Mouse (Mus musculus): Measurements from ENCODE around the gene Gm49337.
A peak's percentile ranks its signal among the peaks of the same experiment; 100 is the strongest.

Gm49337 gene

DNA sequence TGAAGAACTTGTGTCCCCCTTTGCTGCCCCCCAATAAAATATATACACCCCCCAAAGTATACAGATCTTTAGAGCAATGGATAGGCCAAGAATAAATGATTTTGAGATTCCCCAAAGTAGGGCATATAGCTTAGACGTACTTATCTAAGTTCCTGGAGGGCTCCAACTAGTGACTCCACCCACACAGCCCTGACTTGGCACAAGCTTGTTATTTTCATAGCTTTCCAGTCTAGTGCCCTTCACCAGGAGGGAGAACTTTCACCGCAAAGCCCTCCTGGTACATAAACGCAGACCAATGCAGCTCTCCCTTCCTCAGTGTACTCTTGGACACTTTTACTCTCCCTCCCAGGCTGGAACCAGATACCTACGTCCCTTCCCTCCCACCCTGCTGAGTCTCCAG is 11.0 kb upstream of the Gm49337 start:
- DNase-seq (ENCODE audit: low spot score in 2 of 2), result no peak

- no peak for DNase-seq (ENCODE audit: low spot score in 2 of 2)
Observed at GRCm38 (mm10) chr4:116164759-116165554, 8.2 kb upstream of the Gm49337 start.

- no peak for DNase-seq (ENCODE audit: low spot score in 2 of 2)
Observed at GRCm38 (mm10) chr4:116165708-116166407, 7.3 kb upstream of the Gm49337 start.

- DNase-seq (ENCODE audit: low spot score in 2 of 2), result no peak
Observed at GRCm38 (mm10) chr4:116167404-116167803, 5.8 kb upstream of the Gm49337 start, which contains the start of gene Tspan1. Gene Tspan1, minus strand, starts transcription at chr4:116167601.

- DNase-seq (ENCODE audit: low spot score in 2 of 2), result peak; percentile 44 to 57
Observed at GRCm38 (mm10) chr4:116168617-116169352, 4.4 kb upstream of the Gm49337 start.

GRCm38 (mm10) chr4:116169353-116169672 is 3.9 kb upstream of the Gm49337 start:
- no peak for DNase-seq (ENCODE audit: low spot score in 2 of 2)

DNA sequence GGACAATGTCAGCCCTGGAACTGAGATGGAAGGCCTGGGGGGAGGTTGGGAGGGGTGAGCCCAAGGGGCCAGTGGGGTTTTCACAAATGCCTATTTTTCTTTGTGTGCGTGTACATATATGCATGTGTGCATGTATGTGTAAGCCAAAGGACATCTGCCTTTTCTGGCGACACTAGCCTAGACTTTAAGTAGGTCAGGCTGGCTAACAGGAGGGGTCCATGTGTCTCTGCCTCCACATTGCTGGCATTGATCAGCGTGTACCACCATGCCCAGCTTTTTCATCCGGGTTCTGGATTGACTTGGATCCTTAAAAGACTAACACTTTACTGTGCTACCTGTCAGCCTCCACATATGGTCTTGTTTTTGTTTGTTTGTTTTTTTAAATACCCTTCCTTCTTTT is 568 bp downstream of the Gm49337 start:
- no peak for DNase-seq (ENCODE audit: low spot score in 2 of 2)

GRCm38 (mm10) chr4:116174466-116175116 is 1.4 kb downstream of the Gm49337 start:
- DNase-seq (ENCODE audit: low spot score in 2 of 2), result peak in 1 of 2 experiments; percentile 26

DNA sequence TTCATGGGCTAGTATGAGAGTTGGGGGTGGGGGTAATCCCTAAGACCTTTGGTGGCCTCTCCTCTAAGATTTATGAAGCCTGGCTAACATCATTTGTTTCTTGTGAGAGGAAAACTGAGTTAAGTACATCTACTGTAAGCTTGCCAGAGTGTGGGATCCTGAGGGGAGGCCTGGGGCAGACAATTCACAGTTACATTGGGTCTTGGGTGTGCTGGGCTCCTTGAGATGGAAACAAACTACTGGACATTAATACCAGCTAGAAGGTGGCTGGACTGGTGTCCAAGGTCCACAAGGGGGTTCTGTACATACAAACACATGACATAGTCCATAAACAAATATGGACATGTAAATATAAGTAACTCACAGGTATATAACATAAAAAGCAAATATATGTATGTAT is 2.0 kb downstream of the Gm49337 start:
- no peak for DNase-seq (ENCODE audit: low spot score in 2 of 2)

DNA sequence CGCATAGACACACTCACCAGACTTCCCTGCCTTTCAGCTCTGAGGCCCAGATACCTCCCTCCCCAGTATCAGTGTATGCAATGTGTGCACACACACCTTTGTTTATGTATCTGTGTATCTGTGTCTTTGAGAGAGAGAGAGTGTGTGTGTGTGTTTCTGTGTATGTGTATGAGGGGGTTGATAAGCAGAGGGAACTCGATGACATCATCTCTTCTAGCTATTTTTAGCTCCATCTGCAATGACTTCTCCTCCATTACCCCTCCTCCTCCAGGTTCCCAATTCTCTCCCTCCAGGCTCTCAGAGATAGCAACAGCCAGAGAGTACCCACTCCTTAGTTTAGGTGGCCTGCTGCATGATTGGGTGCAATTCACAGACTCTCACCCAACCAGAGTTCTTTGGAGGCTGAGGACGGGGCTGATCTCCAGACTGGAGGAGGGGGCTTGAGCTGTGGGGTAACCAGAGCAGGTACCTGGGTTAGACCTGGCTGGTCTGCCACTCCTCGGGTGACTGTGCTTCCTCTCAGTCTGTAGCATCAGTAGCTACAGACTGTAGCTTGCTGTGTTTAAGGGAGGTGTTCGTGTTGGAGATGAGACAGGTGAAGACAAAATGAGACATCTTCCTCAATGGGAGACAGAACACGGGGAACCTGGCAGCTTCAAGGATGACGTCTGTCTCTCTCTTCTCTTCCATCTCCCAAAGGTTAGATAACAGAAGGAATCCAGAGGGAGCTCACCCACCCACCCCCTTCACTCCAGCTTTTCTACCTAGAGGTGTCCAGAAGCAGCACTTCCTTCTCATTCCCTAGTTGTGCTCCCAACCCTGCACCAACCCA is 2.7 kb downstream of the Gm49337 start:
- DNase-seq (ENCODE audit: low spot score in 2 of 2), result no peak

GRCm38 (mm10) chr4:116176543-116176988 is 3.4 kb downstream of the Gm49337 start:
- peak; percentile 64 to 81 for DNase-seq (ENCODE audit: low spot score in 2 of 2)

DNA sequence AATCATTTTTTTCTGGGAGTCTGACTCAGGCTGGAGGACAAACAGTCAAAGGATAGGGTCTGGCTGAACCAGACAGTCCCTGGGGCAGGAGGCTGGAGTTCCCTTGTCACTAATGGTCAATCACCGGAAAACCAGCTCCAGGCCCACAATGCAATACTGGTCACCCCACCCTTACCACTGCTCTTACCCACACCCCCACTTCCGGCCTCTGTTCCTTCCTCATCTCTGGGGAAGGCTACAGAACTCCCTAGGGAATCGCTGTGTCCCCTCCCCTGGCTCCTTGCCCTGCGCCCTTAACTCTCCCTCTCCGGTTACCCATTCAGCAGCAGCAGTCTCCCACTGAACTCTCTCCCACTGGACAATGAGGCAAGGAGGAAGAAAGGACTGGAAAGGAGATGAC is 4.0 kb downstream of the Gm49337 start:
- DNase-seq (ENCODE audit: low spot score in 2 of 2), result peak; percentile 90 to 92

DNA sequence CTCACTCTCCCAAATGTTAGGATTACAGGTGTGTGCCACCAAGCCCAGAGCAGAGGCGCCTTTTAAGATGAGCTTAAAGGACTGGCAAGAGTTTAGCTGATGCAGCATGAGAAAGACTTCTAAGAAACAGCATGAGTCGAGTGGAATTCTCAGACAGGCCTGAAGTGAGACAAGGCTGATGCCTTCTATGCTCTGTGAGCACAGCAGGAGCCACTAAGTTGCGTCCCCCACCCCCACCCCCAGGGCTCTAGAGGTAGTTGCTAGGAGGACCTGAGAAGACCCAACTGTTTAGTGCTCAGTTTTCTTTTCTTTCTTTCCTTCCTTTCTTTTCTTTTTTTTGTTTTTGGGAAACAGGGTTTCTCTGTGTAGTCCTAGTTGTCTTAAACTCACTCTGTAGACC is 8.9 kb downstream of the Gm49337 start:
- DNase-seq (ENCODE audit: low spot score in 2 of 2), result no peak

DNA sequence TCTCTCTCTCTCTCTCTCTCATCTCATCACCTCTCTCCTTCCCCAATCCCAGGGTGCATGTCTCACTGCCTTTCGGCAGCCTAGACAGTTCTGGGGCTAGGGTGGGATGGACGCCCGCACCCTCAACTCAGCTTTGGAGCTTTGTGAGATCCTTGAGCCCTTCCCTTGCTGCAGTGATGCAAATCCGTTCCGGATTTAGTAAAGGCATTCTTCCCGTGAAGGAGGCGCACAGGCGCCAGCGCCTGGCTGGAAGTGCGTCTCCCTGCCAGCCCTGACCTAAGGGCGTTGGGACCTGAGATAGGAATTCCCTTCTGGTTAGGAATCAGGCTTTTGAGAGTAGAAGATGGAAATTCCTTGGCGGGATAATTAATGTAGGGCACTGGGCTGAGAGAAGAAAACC is 9.6 kb downstream of the Gm49337 start:
- DNase-seq (ENCODE audit: low spot score in 2 of 2), result peak; percentile 54 to 63

GRCm38 (mm10) chr4:116185083-116185482 is 11.9 kb downstream of the Gm49337 start:
- no peak for DNase-seq (ENCODE audit: low spot score in 2 of 2)

- peak; percentile 6 to 35 for DNase-seq (ENCODE audit: low spot score in 2 of 2)
Observed at GRCm38 (mm10) chr4:116192286-116192835, 19.2 kb downstream of the Gm49337 start.

GRCm38 (mm10) chr4:116193583-116194383 is 20.6 kb downstream of the Gm49337 start:
- DNase-seq (ENCODE audit: low spot score in 2 of 2), result no peak

DNA sequence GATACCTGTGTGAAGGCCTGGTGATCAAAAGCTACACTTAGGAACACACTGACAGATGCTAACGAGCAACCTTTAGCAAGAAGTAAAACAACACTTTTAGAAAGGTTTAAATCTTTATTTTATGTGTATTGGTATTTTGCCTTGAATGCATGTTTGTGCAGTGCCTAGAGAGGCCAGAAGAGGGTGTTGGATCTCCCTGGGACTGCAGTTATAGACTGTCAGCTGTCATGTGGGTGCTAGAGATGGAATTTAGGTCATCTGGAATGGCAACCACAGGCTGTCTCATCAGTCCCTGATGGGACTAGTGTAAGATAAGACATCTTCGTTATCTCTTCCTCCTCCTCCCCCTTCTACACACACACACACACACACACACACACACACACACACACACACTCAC is 25.2 kb downstream of the Gm49337 start:
- no peak for DNase-seq (ENCODE audit: low spot score in 2 of 2)

DNA sequence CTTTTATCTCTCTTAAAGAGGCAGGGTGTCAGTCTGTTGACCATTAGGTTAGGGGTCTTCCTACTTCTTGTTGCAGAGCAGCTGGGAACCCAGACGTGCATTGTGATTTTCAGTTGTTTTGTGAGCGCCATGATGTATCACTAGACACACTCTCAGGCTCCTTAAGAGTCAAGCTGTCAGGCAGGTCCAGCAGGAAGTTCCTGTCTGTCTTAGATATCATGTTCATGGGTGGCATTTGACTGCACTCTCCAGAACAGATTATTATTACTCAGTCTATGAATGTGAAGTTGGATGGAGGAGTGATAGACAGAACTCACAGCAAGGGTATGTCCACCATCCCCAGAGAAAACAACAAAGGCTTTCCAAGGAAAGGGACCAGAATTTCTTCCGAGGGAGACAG is 31.2 kb downstream of the Gm49337 start:
- DNase-seq (ENCODE audit: low spot score in 2 of 2), result no peak

DNA sequence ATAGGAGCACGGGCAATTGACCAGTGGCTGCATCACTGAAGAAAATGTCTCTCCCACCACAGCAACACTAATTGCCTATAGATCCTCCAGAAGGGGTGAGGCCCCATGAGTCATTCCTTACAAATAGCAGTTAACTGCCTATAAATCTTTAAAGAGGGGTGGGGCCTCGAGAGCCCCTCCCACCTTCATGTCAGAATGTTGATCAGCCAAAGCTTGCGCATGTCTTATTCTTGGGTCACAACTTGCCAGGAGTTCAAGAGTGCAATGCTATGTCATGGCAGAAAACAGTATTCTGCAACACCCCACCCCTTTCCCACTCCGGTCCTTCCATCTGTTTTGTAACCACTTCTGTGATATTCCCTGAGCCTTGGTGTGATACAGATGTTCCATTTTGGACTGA is 33.3 kb downstream of the Gm49337 start:
- no peak for DNase-seq (ENCODE audit: low spot score in 2 of 2)
